Comparison of ENCODE assay signal across 9 mouse cellular contexts in the genomic region with DNA sequence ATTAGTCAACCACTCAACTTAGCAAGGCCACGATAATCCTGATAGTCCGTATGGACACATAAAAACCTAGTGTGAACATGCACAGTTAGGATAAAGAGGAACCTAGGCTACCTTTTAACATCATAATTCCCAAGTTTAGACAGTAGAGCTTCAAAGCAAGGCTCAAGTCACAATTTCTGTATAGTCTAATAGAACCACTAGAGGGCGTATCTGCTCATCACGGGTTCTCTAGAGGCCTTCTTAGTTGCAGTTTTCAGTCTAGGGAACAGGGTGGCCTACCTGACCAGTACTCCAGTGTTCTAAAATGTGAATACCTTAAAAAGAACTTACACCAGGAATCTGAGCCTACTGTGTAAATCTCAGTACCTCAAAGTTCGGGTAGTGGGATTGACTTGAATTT. TPM values are rescaled to one million over a fixed set of nuclear protein-coding genes. Genes with fewer than 3 reads are reported as not detected.
DNase-seq lines count a peak whose midpoint lies in the region; ATAC-seq and TF ChIP-seq lines count a peak whose summit lies in the region.
"Had no signal": no experiment of that assay in that cellular context is flagged by ENCODE, and none has a peak within 500 bp of the region (broad histone marks: within the 10 kb centered on the region; RNA-seq: fewer than 3 reads in every experiment).

No protein-coding gene starts in this region.

- no peak overlapping the region for H3K4me2 ChIP-seq in intestine, embryonic 15.5 days (replicated peaks)
- H3K4me2 ChIP-seq: heart, embryonic 13.5 days had no signal

- peaks cover under 1% of the 10 kb centered on the region; the same call in 1 of the 2 replicates for H3K4me1 ChIP-seq in intestine, embryonic 15.5 days (replicated peaks)
- H3K4me1 ChIP-seq: heart, embryonic 13.5 days had no signal

- peak; percentile 14 for DNase-seq in adrenal gland, postnatal 14 days
- no peak for DNase-seq in adrenal gland, adult 2 months
- DNase-seq in left cerebral cortex, adult 2 months (ENCODE audit: extremely low spot score in 1 of 2, low spot score in 2 of 2), result no peak
- no peak for DNase-seq in left cerebral cortex, postnatal 36 days (ENCODE audit: low spot score in 2 of 2)
- DNase-seq in adipocyte (ENCODE audit: low spot score), result peak; percentile 67
- DNase-seq in gastrocnemius, postnatal 4 days (ENCODE audit: low spot score in 2 of 2), result no peak

- no peak overlapping the region for H3K9ac ChIP-seq in intestine, embryonic 15.5 days
- H3K9ac ChIP-seq: heart, embryonic 13.5 days had no signal

- H3K4me3 ChIP-seq in left cerebral cortex, adult 2 months, result no peak overlapping the region
- H3K4me3 ChIP-seq in intestine, embryonic 15.5 days (replicated peaks), result no peak overlapping the region
- H3K4me3 ChIP-seq: heart, embryonic 13.5 days had no signal

- peaks cover 16% of the 10 kb centered on the region for H3K36me3 ChIP-seq in intestine, embryonic 15.5 days

- peak; percentile 62 for ATAC-seq in intestine, embryonic 15.5 days
- ATAC-seq in erythroid progenitor cell, adult 5-6 weeks (replicated peaks; ENCODE audit: low FRiP score, poor library complexity, severe bottlenecking), result no peak; the same call in 1 of the 2 replicates

- H3K27ac ChIP-seq in left cerebral cortex, adult 2 months, result no peak overlapping the region
- no peak overlapping the region for H3K27ac ChIP-seq in intestine, embryonic 15.5 days
- H3K27ac ChIP-seq: heart, embryonic 13.5 days had no signal

- 57% methylated on average over 5 of the region's 5 CpGs for WGBS in intestine, embryonic 15.5 days

- intact Hi-C loops in left cerebral cortex, adult 2 months (cut with DNase I), result loop anchor here (1.0 kb wide), 1 partner anchor 256 kb away; no protein-coding TSS in a partner anchor
- intact Hi-C loops in left cerebral cortex, postnatal 36 days (cut with DNase I), result loop anchor here (5.0 kb wide), 1 partner anchor 254 kb away; no protein-coding TSS in a partner anchor

- H3K27me3 ChIP-seq in intestine, embryonic 15.5 days (replicated peaks), result no peaks in the 10 kb centered on the region
- H3K27me3 ChIP-seq: heart, embryonic 13.5 days had no signal

- no peaks in the 10 kb centered on the region for H3K9me3 ChIP-seq in intestine, embryonic 15.5 days
- H3K9me3 ChIP-seq: heart, embryonic 13.5 days had no signal

- TF ChIP-seq CTCF in left cerebral cortex, adult 2 months (IDR thresholded peaks at IDR 0.05), result peak; percentile 78

RNA-seq across cellular contexts. Expression of a gene that starts 0.9 kb away (rescaled TPM):
- 0.19 TPM in 1 of 2 replicates, not detected in the other for total RNA-seq in adrenal gland, postnatal 14 days (2021)
- under 1 TPM in 1 of 2 experiments, not detected in 1; 0.09 TPM for total RNA-seq in adrenal gland, adult 2 months (2021)
- polyA plus RNA-seq in adrenal gland, adult 2 months (2012; rRNA removed), result not detected in 2 replicates
- total RNA-seq in left cerebral cortex, adult 2 months (2021), result under 1 TPM; 0.57 to 0.96 TPM
- total RNA-seq in left cerebral cortex, postnatal 36 days (2021), result under 1 TPM; 0.76 to 0.97 TPM
- not detected in 2 replicates for polyA plus RNA-seq in intestine, embryonic 15.5 days (2015; fragmentation: Nextera tagmentation; extraction: Ambion mirVana)
- total RNA-seq in erythroid progenitor cell, adult 5-6 weeks (2015; ENCODE audit: low replicate concordance), result not detected in 2 replicates
- total RNA-seq in erythroid progenitor cell, adult 5-6 weeks (2017; ENCODE audit: low replicate concordance), result not detected in 2 replicates
- total RNA-seq in gastrocnemius, postnatal 4 days (2021), result under 1 TPM; 0.13 to 0.96 TPM
- polyA plus RNA-seq: heart, embryonic 13.5 days had no signal

RNA-seq across cellular contexts. Expression of a gene that starts 7.9 kb away (rescaled TPM):
- 67.1 and 89.6 TPM in 2 replicates for total RNA-seq in adrenal gland, postnatal 14 days (2021)
- 10 to 100 TPM; 39.4 to 61.2 TPM for total RNA-seq in adrenal gland, adult 2 months (2021)
- polyA plus RNA-seq in adrenal gland, adult 2 months (2012; rRNA removed), result 11.0 and 15.4 TPM in 2 replicates
- 10 to 100 TPM; 49.9 to 55.7 TPM for total RNA-seq in left cerebral cortex, adult 2 months (2021)
- 10 to 100 TPM; 40.5 to 46.1 TPM for total RNA-seq in left cerebral cortex, postnatal 36 days (2021)
- 87.7 and 93.2 TPM in 2 replicates for polyA plus RNA-seq in intestine, embryonic 15.5 days (2015; fragmentation: Nextera tagmentation; extraction: Ambion mirVana)
- 6.3 and 7.6 TPM in 2 replicates for total RNA-seq in erythroid progenitor cell, adult 5-6 weeks (2015; ENCODE audit: low replicate concordance)
- not detected in 2 replicates for total RNA-seq in erythroid progenitor cell, adult 5-6 weeks (2017; ENCODE audit: low replicate concordance)
- 10 to 100 TPM; 38.8 to 48.7 TPM for total RNA-seq in gastrocnemius, postnatal 4 days (2021)

RNA-seq across cellular contexts. Expression of a gene that starts 12.4 kb away (rescaled TPM):
- 3.5 and 67.6 TPM in 2 replicates for total RNA-seq in adrenal gland, postnatal 14 days (2021)
- total RNA-seq in adrenal gland, adult 2 months (2021), result 1 to 10 TPM in 1 of 2 experiments, not detected in 1; 2.7 TPM
- polyA plus RNA-seq in adrenal gland, adult 2 months (2012; rRNA removed), result 0.07 TPM in 1 of 2 replicates, not detected in the other
- not detected for total RNA-seq in left cerebral cortex, adult 2 months (2021)
- total RNA-seq in left cerebral cortex, postnatal 36 days (2021), result not detected
- polyA plus RNA-seq in intestine, embryonic 15.5 days (2015; fragmentation: Nextera tagmentation; extraction: Ambion mirVana), result 57.2 and 57.9 TPM in 2 replicates
- not detected in 2 replicates for total RNA-seq in erythroid progenitor cell, adult 5-6 weeks (2015; ENCODE audit: low replicate concordance)
- not detected in 2 replicates for total RNA-seq in erythroid progenitor cell, adult 5-6 weeks (2017; ENCODE audit: low replicate concordance)
- total RNA-seq in gastrocnemius, postnatal 4 days (2021), result under 1 TPM; 0.12 to 0.75 TPM

RNA-seq across cellular contexts. Expression of a gene that starts 19.5 kb away (rescaled TPM):
- not detected in 2 replicates for total RNA-seq in adrenal gland, postnatal 14 days (2021)
- not detected for total RNA-seq in adrenal gland, adult 2 months (2021)
- polyA plus RNA-seq in adrenal gland, adult 2 months (2012; rRNA removed), result not detected in 2 replicates
- under 1 TPM in 1 of 2 experiments, not detected in 1; 0.14 TPM for total RNA-seq in left cerebral cortex, adult 2 months (2021)
- total RNA-seq in left cerebral cortex, postnatal 36 days (2021), result not detected
- polyA plus RNA-seq in intestine, embryonic 15.5 days (2015; fragmentation: Nextera tagmentation; extraction: Ambion mirVana), result not detected in 2 replicates
- total RNA-seq in erythroid progenitor cell, adult 5-6 weeks (2015; ENCODE audit: low replicate concordance), result not detected in 2 replicates
- total RNA-seq in erythroid progenitor cell, adult 5-6 weeks (2017; ENCODE audit: low replicate concordance), result not detected in 2 replicates
- not detected for total RNA-seq in gastrocnemius, postnatal 4 days (2021)
- polyA plus RNA-seq: heart, embryonic 13.5 days had no signal

RNA-seq across cellular contexts. Expression of a gene that starts 55.1 kb away (rescaled TPM):
- total RNA-seq in adrenal gland, postnatal 14 days (2021), result 56.0 and 62.7 TPM in 2 replicates
- total RNA-seq in adrenal gland, adult 2 months (2021), result 10 to 100 TPM; 46.3 to 51.7 TPM
- polyA plus RNA-seq in adrenal gland, adult 2 months (2012; rRNA removed), result 106 and 226 TPM in 2 replicates
- total RNA-seq in left cerebral cortex, adult 2 months (2021), result 10 to 100 TPM; 17.6 to 17.9 TPM
- total RNA-seq in left cerebral cortex, postnatal 36 days (2021), result 10 to 100 TPM; 16.1 to 17.6 TPM
- polyA plus RNA-seq in intestine, embryonic 15.5 days (2015; fragmentation: Nextera tagmentation; extraction: Ambion mirVana), result 68.9 and 69.1 TPM in 2 replicates
- total RNA-seq in erythroid progenitor cell, adult 5-6 weeks (2015; ENCODE audit: low replicate concordance), result 23.1 and 44.4 TPM in 2 replicates
- 27.0 and 29.7 TPM in 2 replicates for total RNA-seq in erythroid progenitor cell, adult 5-6 weeks (2017; ENCODE audit: low replicate concordance)
- 10 to 100 TPM; 19.0 to 19.4 TPM for total RNA-seq in gastrocnemius, postnatal 4 days (2021)

Comparison
In these comparisons a context has a peak if more than half of its experiments do, and no peak if none do; other contexts are left out.
1. DNase-seq: peak in adrenal gland, postnatal 14 days (single experiment) and adipocyte (single experiment); none in adrenal gland, adult 2 months (single experiment), left cerebral cortex, adult 2 months (0 of 2), left cerebral cortex, postnatal 36 days (0 of 2) and gastrocnemius, postnatal 4 days (0 of 2).